Mouse (Mus musculus): ENCODE data around the gene Asah2.

- TF ChIP-seq POLR2A (IDR thresholded peaks at IDR 0.05; ENCODE audit: control insufficient read depth, extremely low read depth, insufficient read depth, low read length, poor library complexity) (no peak), CTCF (IDR thresholded peaks at IDR 0.05; ENCODE audit: borderline replicate concordance, control insufficient read depth, extremely low read depth, insufficient read depth, low read length, poor library complexity) (no peak)
These were observed 51.8 kb downstream of the Asah2 start for GRCm38 (mm10) chr19:32056252-32056651.

Data from thymus, adult 2 months (tissue).